Mouse (Mus musculus) heart, postnatal 4 days (tissue): ENCODE data around the gene Gm14548. TPM values are rescaled to one million over a fixed set of nuclear protein-coding genes. Genes with fewer than 3 reads are reported as not detected.
"Not testable (repeated sequence)": the region's sequence is repeated elsewhere in the genome, so short reads cannot be mapped to it uniquely, and the experiment has no call there.

Source experiments
- DNase-seq: peaks from one replicate; pipeline ENCODE4 v3.0.0; 2021
- total RNA-seq, 2 experiments: library from RNA; stranded (reverse); gene quantifications; 2 replicates each; pipeline ENCODE4 v1.2.3; 2021

The Gm14548 gene
- total RNA-seq: under 1 TPM in 1 of 2 experiments, not detected in 1; 0.29 TPM

- not testable (repeated sequence) for DNase-seq
Observed at GRCm38 (mm10) chr7:3898036-3898590, at the start of gene Gm14548. Gene Gm14548 (minus strand): TSS chr7:3898120.

- DNase-seq: no peak
Observed at GRCm38 (mm10) chr7:3946117-3946516, 48.2 kb upstream of the Gm14548 start.

- no peak for DNase-seq
Observed at GRCm38 (mm10) chr7:3940915-3941314, 43.0 kb upstream of the Gm14548 start.

- no peak for DNase-seq
Observed at GRCm38 (mm10) chr7:3939866-3940525, 42.1 kb upstream of the Gm14548 start.

- DNase-seq: not testable (repeated sequence)
Observed at GRCm38 (mm10) chr7:3935473-3935872, 37.6 kb upstream of the Gm14548 start.

- DNase-seq: not testable (repeated sequence)
Observed at GRCm38 (mm10) chr7:3915387-3915786, 17.5 kb upstream of the Gm14548 start, which contains the start of gene Lilra6. Gene Lilra6 (minus strand): TSS chr7:3915503.

- DNase-seq: no peak
Observed at GRCm38 (mm10) chr7:3903704-3904103, 5.8 kb upstream of the Gm14548 start.

- DNase-seq: not testable (repeated sequence)
Observed at GRCm38 (mm10) chr7:3875032-3875431, 22.9 kb downstream of the Gm14548 start.

- DNase-seq: not testable (repeated sequence)
Observed at GRCm38 (mm10) chr7:3844951-3845350, 53.0 kb downstream of the Gm14548 start, which contains the start of gene Pira2. Gene Pira2 (minus strand): TSS chr7:3845051.

- DNase-seq: not testable (repeated sequence)
Observed at GRCm38 (mm10) chr7:3837854-3838253, 60.1 kb downstream of the Gm14548 start.

Other genes with a start within 250 kb of the Gm14548 start
- 10 to 100 TPM in 1 of 2 experiments, 1 to 10 TPM in 1; 8.5 to 10.2 TPM for gene Leng1, start 232.3 kb downstream of the Gm14548 start, total RNA-seq
- 1 to 10 TPM; 2.2 to 2.4 TPM for gene Tmc4, start 220.6 kb downstream of the Gm14548 start, total RNA-seq
- 100 to 1,000 TPM; 127 to 133 TPM for gene Tsen34, start 205.3 kb downstream of the Gm14548 start, total RNA-seq
- 10 to 100 TPM; 29.7 to 32.3 TPM for gene Mboat7, start 204.6 kb downstream of the Gm14548 start, total RNA-seq
- gene Rps9, start 194.1 kb downstream of the Gm14548 start, total RNA-seq: 100 to 1,000 TPM; 875 to 920 TPM
- gene Pirb, start 177.7 kb downstream of the Gm14548 start, total RNA-seq: under 1 TPM; 0.43 to 0.64 TPM
- not detected for gene Gm15448, start 72.4 kb downstream of the Gm14548 start, total RNA-seq
- gene Pira2, start 53.1 kb downstream of the Gm14548 start, total RNA-seq: under 1 TPM in 1 of 2 experiments, not detected in 1; 0.14 TPM
- gene Lilra6, start 17.4 kb upstream of the Gm14548 start, total RNA-seq: under 1 TPM; 0.12 to 0.14 TPM
- under 1 TPM; 0.54 to 0.55 TPM for gene Lair1, start 165.1 kb upstream of the Gm14548 start, total RNA-seq
- 1 to 10 TPM; 1.1 to 2.1 TPM for gene Ttyh1, start 221.3 kb upstream of the Gm14548 start, total RNA-seq
- gene Leng8, start 238.9 kb upstream of the Gm14548 start, total RNA-seq: 10 to 100 TPM; 63.7 to 77.8 TPM